Mouse (Mus musculus): Measurements from ENCODE around the gene Axin1. TPM values are rescaled to one million over a fixed set of nuclear protein-coding genes. Genes with fewer than 3 reads are reported as not detected.

The Axin1 gene
- polyA plus RNA-seq, 1 experiment from 2014 or later: 27.7 TPM

- H3K4me2 ChIP-seq: no peak overlapping the region
- no peaks in the 10 kb centered on the region for H3K9me3 ChIP-seq (ENCODE audit: low read depth, low read length)
- no peak for ATAC-seq (ENCODE audit: insufficient read depth)
- no peak for DNase-seq
- H3K4me3 ChIP-seq (ENCODE audit: low read depth, low read length): no peak overlapping the region
- no peak for TF ChIP-seq CTCF (IDR thresholded peaks at IDR 0.05; ENCODE audit: low read depth)
- no peak overlapping the region for H3K9ac ChIP-seq
- H3K36me3 ChIP-seq (ENCODE audit: insufficient read depth): no peaks in the 10 kb centered on the region
- no peak overlapping the region for H3K27ac ChIP-seq (ENCODE audit: low read depth)
- 55% methylated on average over 2 of the region's 2 CpGs for WGBS
- no peaks in the 10 kb centered on the region for H3K4me1 ChIP-seq (ENCODE audit: insufficient read depth)
- H3K27me3 ChIP-seq (ENCODE audit: insufficient read depth, low read length): no peaks in the 10 kb centered on the region
These were observed 83.0 kb downstream of the Axin1 start for GRCm38 (mm10) chr17:26221508-26221907.

- Histone ChIP-seq H3K9me3 (ENCODE audit: low read depth, low read length) (no peaks in the 10 kb centered on the region), H3K36me3 (ENCODE audit: insufficient read depth) (no peaks in the 10 kb centered on the region), H3K27me3 (ENCODE audit: insufficient read depth, low read length) (no peaks in the 10 kb centered on the region), H3K27ac (ENCODE audit: low read depth) (peak overlapping the region; percentile 54; the same call in 1 of the 2 replicates), H3K4me2 (no peak overlapping the region), H3K4me1 (ENCODE audit: insufficient read depth) (no peaks in the 10 kb centered on the region), H3K9ac (no peak overlapping the region), H3K4me3 (ENCODE audit: low read depth, low read length) (no peak overlapping the region)
- DNase-seq (peak; percentile 22), ATAC-seq (ENCODE audit: insufficient read depth) (peak; percentile 8; the same call in 1 of the 2 replicates)
- TF ChIP-seq CTCF (IDR thresholded peaks at IDR 0.05; ENCODE audit: low read depth): no peak
- 53% methylated on average over 12 of the region's 12 CpGs for WGBS
These were observed 86.7 kb downstream of the Axin1 start for GRCm38 (mm10) chr17:26225150-26225549.

GRCm38 (mm10) chr17:26229776-26230175, 91.3 kb downstream of the Axin1 start:
- WGBS: 91% methylated on average over 5 of the region's 5 CpGs
- H3K27me3 ChIP-seq (ENCODE audit: insufficient read depth, low read length): no peaks in the 10 kb centered on the region
- H3K9me3 ChIP-seq (ENCODE audit: low read depth, low read length): no peaks in the 10 kb centered on the region
- no peak overlapping the region for H3K4me2 ChIP-seq
- H3K4me3 ChIP-seq (ENCODE audit: low read depth, low read length): no peak overlapping the region
- no peak for TF ChIP-seq CTCF (IDR thresholded peaks at IDR 0.05; ENCODE audit: low read depth)
- DNase-seq (no peak), ATAC-seq (ENCODE audit: insufficient read depth) (no peak)
- no peak overlapping the region for H3K9ac ChIP-seq
- H3K36me3 ChIP-seq (ENCODE audit: insufficient read depth): no peaks in the 10 kb centered on the region
- H3K4me1 ChIP-seq (ENCODE audit: insufficient read depth): no peaks in the 10 kb centered on the region
- H3K27ac ChIP-seq (ENCODE audit: low read depth): no peak overlapping the region

GRCm38 (mm10) chr17:26231156-26231555, 92.7 kb downstream of the Axin1 start:
- no peaks in the 10 kb centered on the region for H3K27me3 ChIP-seq (ENCODE audit: insufficient read depth, low read length)
- H3K9me3 ChIP-seq (ENCODE audit: low read depth, low read length): no peaks in the 10 kb centered on the region
- H3K4me1 ChIP-seq (ENCODE audit: insufficient read depth): no peaks in the 10 kb centered on the region
- ATAC-seq (ENCODE audit: insufficient read depth): no peak
- H3K9ac ChIP-seq: no peak overlapping the region
- no peak overlapping the region for H3K4me3 ChIP-seq (ENCODE audit: low read depth, low read length)
- no peak overlapping the region for H3K4me2 ChIP-seq
- WGBS: 88% methylated on average over 5 of the region's 5 CpGs
- TF ChIP-seq CTCF (IDR thresholded peaks at IDR 0.05; ENCODE audit: low read depth): no peak
- no peaks in the 10 kb centered on the region for H3K36me3 ChIP-seq (ENCODE audit: insufficient read depth)
- H3K27ac ChIP-seq (ENCODE audit: low read depth): no peak overlapping the region
- no peak for DNase-seq

GRCm38 (mm10) chr17:26232863-26233262, 94.4 kb downstream of the Axin1 start:
- Histone ChIP-seq H3K4me3 (ENCODE audit: low read depth, low read length) (no peak overlapping the region), H3K27me3 (ENCODE audit: insufficient read depth, low read length) (no peaks in the 10 kb centered on the region), H3K9ac (no peak overlapping the region), H3K27ac (ENCODE audit: low read depth) (no peak overlapping the region), H3K9me3 (ENCODE audit: low read depth, low read length) (no peaks in the 10 kb centered on the region), H3K36me3 (ENCODE audit: insufficient read depth) (no peaks in the 10 kb centered on the region), H3K4me1 (ENCODE audit: insufficient read depth) (no peaks in the 10 kb centered on the region), H3K4me2 (no peak overlapping the region)
- TF ChIP-seq CTCF (IDR thresholded peaks at IDR 0.05; ENCODE audit: low read depth): peak; percentile 34
- DNase-seq (no peak), ATAC-seq (ENCODE audit: insufficient read depth) (no peak)
- 68% methylated on average over 8 of the region's 8 CpGs for WGBS

GRCm38 (mm10) chr17:26234386-26234785, 95.9 kb downstream of the Axin1 start:
- no peak overlapping the region for H3K4me2 ChIP-seq
- DNase-seq (no peak), ATAC-seq (ENCODE audit: insufficient read depth) (no peak)
- 77% methylated on average over 8 of the region's 8 CpGs for WGBS
- H3K9me3 ChIP-seq (ENCODE audit: low read depth, low read length): no peaks in the 10 kb centered on the region
- H3K27me3 ChIP-seq (ENCODE audit: insufficient read depth, low read length): no peaks in the 10 kb centered on the region
- no peak overlapping the region for H3K27ac ChIP-seq (ENCODE audit: low read depth)
- H3K9ac ChIP-seq: no peak overlapping the region
- H3K4me1 ChIP-seq (ENCODE audit: insufficient read depth): no peaks in the 10 kb centered on the region
- TF ChIP-seq CTCF (IDR thresholded peaks at IDR 0.05; ENCODE audit: low read depth): no peak
- no peaks in the 10 kb centered on the region for H3K36me3 ChIP-seq (ENCODE audit: insufficient read depth)
- H3K4me3 ChIP-seq (ENCODE audit: low read depth, low read length): no peak overlapping the region

- H3K4me1 ChIP-seq (ENCODE audit: insufficient read depth): no peaks in the 10 kb centered on the region
- ATAC-seq (ENCODE audit: insufficient read depth) (no peak), DNase-seq (no peak)
- H3K27me3 ChIP-seq (ENCODE audit: insufficient read depth, low read length): no peaks in the 10 kb centered on the region
- TF ChIP-seq CTCF (IDR thresholded peaks at IDR 0.05; ENCODE audit: low read depth): no peak
- WGBS: 56% methylated on average over 13 of the region's 13 CpGs
- no peak overlapping the region for H3K4me3 ChIP-seq (ENCODE audit: low read depth, low read length)
- no peak overlapping the region for H3K27ac ChIP-seq (ENCODE audit: low read depth)
- no peak overlapping the region for H3K4me2 ChIP-seq
- H3K36me3 ChIP-seq (ENCODE audit: insufficient read depth): no peaks in the 10 kb centered on the region
- H3K9me3 ChIP-seq (ENCODE audit: low read depth, low read length): no peaks in the 10 kb centered on the region
- no peak overlapping the region for H3K9ac ChIP-seq
These were observed 96.8 kb downstream of the Axin1 start for GRCm38 (mm10) chr17:26235077-26235815.

All from lung, embryonic 14.5 days (tissue).